Mouse (Mus musculus) urinary bladder, postnatal 10 days (tissue): Measurements from ENCODE around the gene Tec.

ENCODE experiments used
- DNase-seq: peaks from one replicate; pipeline ENCODE4 v3.0.0; 2022; ENCODE audit warnings: low spot score

The Tec gene

DNA sequence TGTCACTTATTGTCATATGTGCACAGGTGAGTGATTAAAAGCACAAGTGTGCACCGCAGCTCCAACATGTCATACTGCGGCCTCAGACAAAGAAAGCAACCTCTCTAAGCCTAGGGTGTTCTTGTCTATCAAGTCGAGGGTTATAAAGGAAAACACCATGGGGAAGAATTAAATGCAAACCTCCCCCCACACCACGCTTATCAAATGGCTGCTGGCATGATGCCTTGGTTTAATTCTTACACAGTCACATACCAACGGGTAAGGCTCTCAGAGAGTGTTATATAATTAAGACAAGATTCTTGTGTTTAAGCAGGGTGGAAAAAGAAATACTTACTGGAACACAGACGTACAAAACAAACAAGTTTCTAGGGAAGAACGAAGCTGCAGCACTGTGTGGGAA is 132.5 kb downstream of the Tec start:
- no peak for DNase-seq

DNA sequence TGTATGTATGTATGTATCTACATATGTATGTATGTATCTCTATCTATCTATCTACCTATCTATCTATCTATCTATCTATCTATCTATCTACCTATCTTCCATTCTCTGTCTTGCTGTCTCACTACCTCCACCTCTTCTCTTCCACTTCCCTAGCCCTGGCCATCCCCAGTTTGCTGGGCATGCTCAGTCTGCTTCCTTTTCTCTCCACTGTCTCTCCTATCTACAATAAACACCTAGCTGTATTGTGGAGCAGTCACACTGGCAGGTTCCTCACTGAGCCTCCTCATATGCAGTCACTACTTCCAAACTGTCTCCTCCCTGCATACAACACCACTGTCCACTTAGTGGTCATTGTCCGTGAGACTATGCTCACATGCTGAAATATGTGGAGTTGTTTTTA is 135.4 kb downstream of the Tec start:
- no peak for DNase-seq

DNA sequence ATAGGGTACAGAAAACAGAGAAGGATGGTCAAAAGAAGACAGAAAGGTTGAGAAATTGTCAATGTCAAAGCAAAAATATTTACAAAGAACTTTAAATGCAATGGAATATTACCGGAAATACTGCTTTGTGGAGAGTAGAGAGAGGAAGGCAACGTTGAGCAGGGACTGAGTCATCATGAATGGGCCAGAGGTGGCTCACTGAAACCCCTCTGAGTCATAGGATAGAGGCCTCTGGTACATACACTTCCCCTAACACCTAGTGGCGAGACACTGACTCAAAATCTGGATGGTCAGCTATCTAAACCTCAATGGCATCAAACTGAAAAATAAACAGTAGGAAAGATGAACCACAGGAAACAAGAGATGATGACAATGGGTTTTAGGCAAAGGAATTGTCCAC is 142.9 kb downstream of the Tec start:
- DNase-seq, result no peak

DNA sequence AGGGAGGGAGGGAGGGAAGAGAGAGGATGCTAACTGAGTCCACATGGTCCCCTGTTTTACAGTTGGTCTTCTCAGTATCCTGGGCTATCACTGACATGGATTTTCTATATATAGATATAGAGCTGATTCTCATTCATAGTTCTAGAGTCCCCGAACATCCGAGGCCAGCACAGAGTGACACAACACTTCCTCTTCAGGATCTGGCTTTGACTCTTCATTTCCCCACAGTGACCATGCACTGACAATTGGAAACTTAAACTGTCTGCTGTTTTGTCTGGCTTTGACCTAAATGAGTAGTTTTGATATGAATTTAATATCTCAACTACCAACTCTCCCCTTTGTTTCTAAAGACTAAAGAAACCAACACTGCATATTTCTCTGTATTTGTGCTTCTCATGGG is 144.9 kb downstream of the Tec start:
- DNase-seq, result no peak

DNA sequence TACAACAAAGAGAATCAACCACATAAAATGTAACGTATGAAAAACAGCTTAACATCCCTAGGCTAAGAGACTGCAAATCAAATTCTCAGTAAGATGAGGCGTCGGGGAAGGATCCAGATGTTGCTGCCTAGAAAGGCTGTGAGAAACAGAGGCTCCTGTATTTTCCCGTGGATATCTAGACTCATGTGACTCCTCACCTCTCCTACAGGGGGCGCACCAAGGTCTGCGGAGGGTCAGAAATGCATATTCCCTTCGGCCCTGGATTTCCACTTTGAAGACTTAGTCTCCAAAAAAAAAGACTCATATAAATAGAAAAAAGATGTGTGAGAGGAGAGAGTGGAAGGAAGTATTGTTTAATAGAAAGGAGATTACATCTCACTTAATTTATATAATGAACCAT is 147.7 kb downstream of the Tec start:
- DNase-seq, result no peak

DNA sequence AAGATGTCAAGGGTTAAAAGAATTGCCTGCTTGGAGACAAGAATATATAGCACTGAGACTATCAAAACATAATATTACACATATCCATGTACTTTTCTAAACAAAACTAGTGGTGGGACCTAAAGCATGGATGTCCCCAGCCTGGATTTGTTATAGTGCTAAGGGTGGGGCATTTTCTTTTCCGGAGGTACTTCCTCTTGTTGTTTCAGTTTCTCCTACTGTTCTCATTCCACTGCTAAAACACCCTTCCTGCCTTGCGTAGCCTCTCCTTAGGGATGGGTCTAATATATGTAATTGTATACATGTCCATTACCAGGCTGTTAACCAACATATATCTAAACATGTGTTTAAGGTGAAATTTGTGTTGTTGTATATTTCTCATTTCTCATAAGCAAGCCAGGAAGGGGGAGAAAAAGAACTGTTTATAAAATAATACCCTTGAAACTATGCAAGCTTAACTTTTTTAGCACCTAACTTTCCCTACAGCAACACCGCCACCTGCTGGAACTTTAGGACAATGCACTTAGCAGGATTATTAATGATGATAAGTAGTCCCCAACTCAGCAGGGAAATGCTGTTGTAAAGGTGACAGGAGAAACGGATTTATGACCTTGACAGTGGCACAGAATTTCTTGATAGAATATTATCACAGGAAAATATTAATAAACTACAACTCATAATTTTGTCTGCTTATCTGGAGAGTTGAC is 157.6 kb downstream of the Tec start:
- no peak for DNase-seq

DNA sequence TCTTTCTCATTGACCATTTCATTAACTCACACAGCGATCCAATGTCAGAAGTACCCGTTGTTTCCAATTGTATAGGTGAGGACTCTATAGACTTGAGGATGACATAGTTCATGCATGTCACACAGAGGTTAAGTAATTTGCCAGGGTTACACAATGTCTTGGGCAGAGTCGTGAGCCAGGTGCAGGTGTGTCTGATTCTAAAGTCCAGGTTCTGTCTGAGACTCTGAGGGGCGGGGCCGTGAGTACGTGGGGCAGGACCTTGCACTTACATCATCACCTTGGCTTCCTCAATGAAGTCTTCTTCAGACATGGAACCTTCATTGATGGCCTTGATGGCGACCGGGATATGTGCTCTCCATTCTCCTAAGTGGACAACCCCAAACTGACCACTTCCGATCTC is 158.3 kb downstream of the Tec start:
- DNase-seq, result no peak

DNA sequence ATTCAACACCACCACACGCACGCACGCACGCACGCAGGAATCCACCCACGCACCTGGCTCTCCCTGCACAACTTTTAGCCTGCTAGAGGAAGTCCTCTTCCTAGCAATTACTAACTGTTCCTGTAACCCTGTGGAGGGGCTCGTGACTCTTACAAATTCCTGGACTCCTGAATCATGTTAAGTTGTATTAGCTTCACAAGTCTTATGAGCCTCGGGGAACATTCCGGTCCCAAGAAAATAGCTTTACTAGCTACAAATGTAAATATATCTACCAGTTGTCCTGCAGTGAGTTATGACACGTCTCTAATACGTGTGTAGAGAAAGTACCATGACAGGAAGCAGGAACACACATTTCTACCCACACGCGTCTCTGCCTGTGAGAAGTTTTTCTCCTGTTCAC is 158.8 kb downstream of the Tec start:
- DNase-seq, result no peak

DNA sequence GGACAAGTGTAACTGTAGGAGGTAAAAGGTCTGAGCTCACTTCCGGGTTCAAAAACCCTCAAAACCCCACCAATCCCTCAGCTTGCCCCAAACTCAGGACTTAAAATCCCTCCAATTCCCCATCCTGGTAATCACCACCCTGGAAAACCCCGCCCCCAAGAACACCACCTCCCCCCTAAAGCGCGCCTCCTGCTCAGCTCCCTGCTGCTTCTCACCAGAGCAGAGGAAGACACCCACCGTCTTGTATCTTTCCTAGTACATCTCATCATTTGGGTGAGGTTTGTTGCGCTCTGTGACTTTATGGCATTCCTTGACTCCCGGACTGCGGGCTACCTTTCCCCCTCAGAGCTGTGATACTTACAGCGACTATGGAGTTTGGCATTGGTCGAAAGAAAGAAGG is 161.6 kb downstream of the Tec start:
- DNase-seq, result no peak

DNA sequence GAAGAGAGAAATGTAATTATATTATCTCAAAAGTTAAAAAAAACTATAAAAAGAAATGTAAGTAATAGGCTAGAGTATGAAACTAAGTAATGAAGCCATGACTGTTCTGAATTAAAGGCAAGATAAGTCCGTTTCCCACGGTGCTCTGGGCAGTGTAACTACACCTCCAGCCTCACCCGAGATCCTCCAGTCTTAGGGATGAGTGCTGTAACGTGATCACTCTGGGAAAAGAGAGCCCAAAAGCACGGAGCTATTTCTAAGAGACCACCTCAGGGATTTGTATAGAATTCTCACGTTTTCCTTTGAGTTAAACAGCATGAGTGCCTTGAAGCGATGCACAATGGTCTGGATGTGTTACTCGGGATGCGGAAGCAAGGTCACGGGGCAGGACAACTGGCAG is 162.2 kb downstream of the Tec start:
- DNase-seq, result no peak
